Mouse (Mus musculus): Measurements from ENCODE around the gene Rhobtb1. TPM values are rescaled to one million over a fixed set of nuclear protein-coding genes. Genes with fewer than 3 reads are reported as not detected.

The Rhobtb1 gene
- polyA plus RNA-seq, 1 experiment, result 12.8 TPM

- Histone ChIP-seq H3K4me1 (ENCODE audit: control insufficient read depth, insufficient read depth, low read length) (no peaks in the 10 kb centered on the region), H3K4me3 (ENCODE audit: insufficient read depth, low read length) (no peak overlapping the region), H3K27ac (ENCODE audit: insufficient read depth, low read depth, low read length) (no peak overlapping the region)
- no peak for TF ChIP-seq POLR2A (IDR thresholded peaks at IDR 0.05; ENCODE audit: borderline replicate concordance, low read depth, low read length)
- TF ChIP-seq CTCF (IDR thresholded peaks at IDR 0.05; ENCODE audit: low read depth, low read length), result no peak
Observed at GRCm38 (mm10) chr10:69160877-69161276, 9.6 kb downstream of the Rhobtb1 start.

- no peak for TF ChIP-seq POLR2A (IDR thresholded peaks at IDR 0.05; ENCODE audit: borderline replicate concordance, low read depth, low read length)
- TF ChIP-seq CTCF (IDR thresholded peaks at IDR 0.05; ENCODE audit: low read depth, low read length), result no peak
- Histone ChIP-seq H3K27ac (ENCODE audit: insufficient read depth, low read depth, low read length) (no peak overlapping the region), H3K4me1 (ENCODE audit: control insufficient read depth, insufficient read depth, low read length) (no peaks in the 10 kb centered on the region), H3K4me3 (ENCODE audit: insufficient read depth, low read length) (no peak overlapping the region)
Observed at GRCm38 (mm10) chr10:69161503-69161902, 10.3 kb downstream of the Rhobtb1 start.

GRCm38 (mm10) chr10:69162577-69162976 lies 11.3 kb downstream of the Rhobtb1 start:
- Histone ChIP-seq H3K4me3 (ENCODE audit: insufficient read depth, low read length) (no peak overlapping the region), H3K4me1 (ENCODE audit: control insufficient read depth, insufficient read depth, low read length) (no peaks in the 10 kb centered on the region), H3K27ac (ENCODE audit: insufficient read depth, low read depth, low read length) (no peak overlapping the region)
- TF ChIP-seq POLR2A (IDR thresholded peaks at IDR 0.05; ENCODE audit: borderline replicate concordance, low read depth, low read length) (no peak), CTCF (IDR thresholded peaks at IDR 0.05; ENCODE audit: low read depth, low read length) (no peak)

GRCm38 (mm10) chr10:69163216-69163615 lies 12.0 kb downstream of the Rhobtb1 start:
- TF ChIP-seq POLR2A (IDR thresholded peaks at IDR 0.05; ENCODE audit: borderline replicate concordance, low read depth, low read length) (no peak), CTCF (IDR thresholded peaks at IDR 0.05; ENCODE audit: low read depth, low read length) (no peak)
- no peak overlapping the region for H3K4me3 ChIP-seq (ENCODE audit: insufficient read depth, low read length)

GRCm38 (mm10) chr10:69165125-69165524 lies 13.9 kb downstream of the Rhobtb1 start:
- H3K4me1 ChIP-seq (ENCODE audit: control insufficient read depth, insufficient read depth, low read length), result no peaks in the 10 kb centered on the region
- H3K4me3 ChIP-seq (ENCODE audit: insufficient read depth, low read length), result no peak overlapping the region
- no peak overlapping the region for H3K27ac ChIP-seq (ENCODE audit: insufficient read depth, low read depth, low read length)
- TF ChIP-seq POLR2A (IDR thresholded peaks at IDR 0.05; ENCODE audit: borderline replicate concordance, low read depth, low read length) (no peak), CTCF (IDR thresholded peaks at IDR 0.05; ENCODE audit: low read depth, low read length) (peak; percentile 74)

More at GRCm38 (mm10) chr10:69163216-69163615, 12.0 kb downstream of the Rhobtb1 start:
- Histone ChIP-seq H3K27ac (ENCODE audit: insufficient read depth, low read depth, low read length) (no peak overlapping the region), H3K4me1 (ENCODE audit: control insufficient read depth, insufficient read depth, low read length) (no peaks in the 10 kb centered on the region)

GRCm38 (mm10) chr10:69165847-69166246 lies 14.6 kb downstream of the Rhobtb1 start:
- no peak overlapping the region for H3K4me3 ChIP-seq (ENCODE audit: insufficient read depth, low read length)
- no peaks in the 10 kb centered on the region for H3K4me1 ChIP-seq (ENCODE audit: control insufficient read depth, insufficient read depth, low read length)
- no peak overlapping the region for H3K27ac ChIP-seq (ENCODE audit: insufficient read depth, low read depth, low read length)
- TF ChIP-seq POLR2A (IDR thresholded peaks at IDR 0.05; ENCODE audit: borderline replicate concordance, low read depth, low read length) (no peak), CTCF (IDR thresholded peaks at IDR 0.05; ENCODE audit: low read depth, low read length) (no peak)

GRCm38 (mm10) chr10:69166514-69166913 lies 15.3 kb downstream of the Rhobtb1 start:
- Histone ChIP-seq H3K4me1 (ENCODE audit: control insufficient read depth, insufficient read depth, low read length) (no peaks in the 10 kb centered on the region), H3K27ac (ENCODE audit: insufficient read depth, low read depth, low read length) (no peak overlapping the region), H3K4me3 (ENCODE audit: insufficient read depth, low read length) (no peak overlapping the region)
- TF ChIP-seq CTCF (IDR thresholded peaks at IDR 0.05; ENCODE audit: low read depth, low read length), result no peak
- TF ChIP-seq POLR2A (IDR thresholded peaks at IDR 0.05; ENCODE audit: borderline replicate concordance, low read depth, low read length), result no peak

GRCm38 (mm10) chr10:69172412-69172811 lies 21.2 kb downstream of the Rhobtb1 start:
- TF ChIP-seq POLR2A (IDR thresholded peaks at IDR 0.05; ENCODE audit: borderline replicate concordance, low read depth, low read length) (no peak), CTCF (IDR thresholded peaks at IDR 0.05; ENCODE audit: low read depth, low read length) (no peak)
- Histone ChIP-seq H3K4me3 (ENCODE audit: insufficient read depth, low read length) (no peak overlapping the region), H3K4me1 (ENCODE audit: control insufficient read depth, insufficient read depth, low read length) (no peaks in the 10 kb centered on the region), H3K27ac (ENCODE audit: insufficient read depth, low read depth, low read length) (no peak overlapping the region)

- no peak overlapping the region for H3K27ac ChIP-seq (ENCODE audit: insufficient read depth, low read depth, low read length)
- H3K4me3 ChIP-seq (ENCODE audit: insufficient read depth, low read length), result no peak overlapping the region
- no peaks in the 10 kb centered on the region for H3K4me1 ChIP-seq (ENCODE audit: control insufficient read depth, insufficient read depth, low read length)
- TF ChIP-seq POLR2A (IDR thresholded peaks at IDR 0.05; ENCODE audit: borderline replicate concordance, low read depth, low read length), result no peak
- no peak for TF ChIP-seq CTCF (IDR thresholded peaks at IDR 0.05; ENCODE audit: low read depth, low read length)
Observed at GRCm38 (mm10) chr10:69176116-69176515, 24.9 kb downstream of the Rhobtb1 start.

GRCm38 (mm10) chr10:69179341-69179740 lies 28.1 kb downstream of the Rhobtb1 start:
- H3K4me1 ChIP-seq (ENCODE audit: control insufficient read depth, insufficient read depth, low read length), result no peaks in the 10 kb centered on the region
- no peak overlapping the region for H3K4me3 ChIP-seq (ENCODE audit: insufficient read depth, low read length)
- TF ChIP-seq POLR2A (IDR thresholded peaks at IDR 0.05; ENCODE audit: borderline replicate concordance, low read depth, low read length), result no peak
- TF ChIP-seq CTCF (IDR thresholded peaks at IDR 0.05; ENCODE audit: low read depth, low read length), result no peak
- H3K27ac ChIP-seq (ENCODE audit: insufficient read depth, low read depth, low read length), result no peak overlapping the region

- no peak for TF ChIP-seq CTCF (IDR thresholded peaks at IDR 0.05; ENCODE audit: low read depth, low read length)
- TF ChIP-seq POLR2A (IDR thresholded peaks at IDR 0.05; ENCODE audit: borderline replicate concordance, low read depth, low read length), result no peak
- H3K4me3 ChIP-seq (ENCODE audit: insufficient read depth, low read length), result no peak overlapping the region
- H3K4me1 ChIP-seq (ENCODE audit: control insufficient read depth, insufficient read depth, low read length), result peaks cover 3% of the 10 kb centered on the region; the same call in 1 of the 2 replicates
- H3K27ac ChIP-seq (ENCODE audit: insufficient read depth, low read depth, low read length), result no peak overlapping the region
Observed at GRCm38 (mm10) chr10:69180997-69181396, 29.8 kb downstream of the Rhobtb1 start.
